Mouse (Mus musculus) small intestine, adult 10 weeks (tissue): Measurements from ENCODE around the gene Zfp518a. TPM values are rescaled to one million over a fixed set of nuclear protein-coding genes. Genes with fewer than 3 reads are reported as not detected.

Experiments
- polyA plus RNA-seq: library from polyadenylated mRNA; stranded (reverse); fragments of 350-450 nt; fragmentation: Illumina TruSeq; extraction: RNeasy Lipid Tissue Mini Kit (QIAGEN cat#74804); gene quantifications from one replicate; pipeline ENCODE4 v1.2.3, GENCODE M21; 2014; ENCODE audit warnings: low replicate concordance

The Zfp518a gene
- polyA plus RNA-seq = 50.0 TPM

GRCm38 (mm10) chr19:40894519-40895392, at the start of gene Zfp518a:
Gene Zfp518a, plus strand, starts transcription at chr19:40894705.

Other genes starting within 250 kb of the Zfp518a start
- gene Cc2d2b, start 146.0 kb upstream of the Zfp518a start, polyA plus RNA-seq = not detected
- gene Ccnj, start 63.4 kb upstream of the Zfp518a start, polyA plus RNA-seq = 10.3 TPM
- gene Blnk, start 99.8 kb downstream of the Zfp518a start, polyA plus RNA-seq = 29.1 TPM
- gene Dntt, start 134.6 kb downstream of the Zfp518a start, polyA plus RNA-seq = not detected
- not detected for gene Opalin, start 182.4 kb downstream of the Zfp518a start, polyA plus RNA-seq